Mouse (Mus musculus) embryonic fibroblast, embryonic 13.5 days (primary cell): Measurements from ENCODE around the gene 1700029H14Rik.

Experiments used
- CTCF ChIP-seq: IDR thresholded peaks from 2 replicates; pipeline ENCODE4 v1.5.1; 2011; ENCODE audit warnings: mild to moderate bottlenecking, control low read depth, low read length, moderate library complexity, borderline replicate concordance; ENCODE audit not compliant: insufficient read depth
- POLR2A ChIP-seq: IDR thresholded peaks from 2 replicates; pipeline ENCODE4 v1.6.1; 2011; ENCODE audit warnings: low read depth, mild to moderate bottlenecking, control low read depth, low read length, moderate library complexity

GRCm38 (mm10) chr8:13503936-13504606 is 58.2 kb downstream of the 1700029H14Rik start:
- TF ChIP-seq POLR2A (no peak), CTCF (no peak)
